Mouse (Mus musculus) c-Kit-positive CD71-negative TER-119-negative erythroid progenitor cells, embryonic 14.5 days (primary cell): ENCODE results near the gene Slc7a11.

ENCODE experiments used
- DNase-seq: peaks from one replicate; pipeline ENCODE4 v3.0.0-alpha.2; 2013; ENCODE audit warnings: low read depth

Gene Slc7a11

GRCm38 (mm10) chr3:50388786-50389185 is 54.6 kb downstream of the Slc7a11 start:
- no peak for DNase-seq

- no peak for DNase-seq
These were observed 55.1 kb downstream of the Slc7a11 start for GRCm38 (mm10) chr3:50388288-50388687.

GRCm38 (mm10) chr3:50387280-50387679 is 56.1 kb downstream of the Slc7a11 start:
- no peak for DNase-seq

DNA sequence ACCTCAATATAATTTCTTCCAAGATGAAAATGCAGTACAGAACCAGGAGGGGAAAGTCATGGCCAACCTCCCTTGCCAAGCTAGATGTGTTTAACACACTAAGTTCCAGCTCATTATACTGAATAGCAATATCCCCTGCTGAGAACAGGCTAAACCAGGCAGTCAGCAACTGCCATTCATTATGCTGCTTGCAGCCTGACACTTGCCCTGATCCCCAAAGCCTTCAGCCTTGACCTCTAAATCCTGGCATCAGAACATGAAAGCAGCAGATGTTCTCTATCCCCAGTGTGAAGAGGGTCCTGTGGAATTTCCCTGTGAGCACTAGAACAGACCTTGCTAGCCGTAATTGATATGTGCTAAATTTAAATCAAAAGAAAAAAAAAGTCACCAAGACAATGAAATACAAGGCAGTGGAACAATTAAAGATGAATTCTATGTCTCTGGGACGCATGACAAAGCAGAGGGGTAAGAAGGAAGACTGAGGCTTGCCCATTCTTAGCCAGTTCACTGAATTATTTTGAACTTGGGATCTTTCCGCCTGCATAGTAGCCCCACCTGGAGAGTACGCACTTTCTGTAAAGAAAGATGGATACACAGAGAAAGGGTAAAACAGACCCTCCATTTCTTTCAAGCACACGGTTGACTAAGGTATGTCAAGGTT is 56.7 kb downstream of the Slc7a11 start:
- DNase-seq, result no peak

- DNase-seq, result no peak
These were observed 57.3 kb downstream of the Slc7a11 start for GRCm38 (mm10) chr3:50386066-50386465.

DNA sequence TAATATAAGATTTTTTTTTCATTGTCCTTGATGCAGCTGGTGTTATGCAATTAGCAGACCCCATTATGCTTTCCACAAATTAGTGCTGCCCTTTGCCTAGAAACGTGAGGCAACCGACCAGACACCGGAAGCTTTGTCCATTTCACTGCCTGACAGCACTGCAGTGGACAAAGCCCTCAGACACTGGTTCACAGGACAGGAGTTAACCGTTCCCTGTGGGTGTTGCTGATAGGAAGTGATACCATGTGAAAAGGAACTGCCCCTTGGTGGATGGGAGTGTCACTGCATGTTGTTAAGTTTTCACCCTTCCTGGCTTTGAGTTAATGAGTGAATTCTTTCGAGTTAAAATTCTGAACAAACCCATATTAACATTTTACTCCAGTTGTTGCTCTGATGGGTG is 60.7 kb downstream of the Slc7a11 start:
- DNase-seq, result no peak

DNA sequence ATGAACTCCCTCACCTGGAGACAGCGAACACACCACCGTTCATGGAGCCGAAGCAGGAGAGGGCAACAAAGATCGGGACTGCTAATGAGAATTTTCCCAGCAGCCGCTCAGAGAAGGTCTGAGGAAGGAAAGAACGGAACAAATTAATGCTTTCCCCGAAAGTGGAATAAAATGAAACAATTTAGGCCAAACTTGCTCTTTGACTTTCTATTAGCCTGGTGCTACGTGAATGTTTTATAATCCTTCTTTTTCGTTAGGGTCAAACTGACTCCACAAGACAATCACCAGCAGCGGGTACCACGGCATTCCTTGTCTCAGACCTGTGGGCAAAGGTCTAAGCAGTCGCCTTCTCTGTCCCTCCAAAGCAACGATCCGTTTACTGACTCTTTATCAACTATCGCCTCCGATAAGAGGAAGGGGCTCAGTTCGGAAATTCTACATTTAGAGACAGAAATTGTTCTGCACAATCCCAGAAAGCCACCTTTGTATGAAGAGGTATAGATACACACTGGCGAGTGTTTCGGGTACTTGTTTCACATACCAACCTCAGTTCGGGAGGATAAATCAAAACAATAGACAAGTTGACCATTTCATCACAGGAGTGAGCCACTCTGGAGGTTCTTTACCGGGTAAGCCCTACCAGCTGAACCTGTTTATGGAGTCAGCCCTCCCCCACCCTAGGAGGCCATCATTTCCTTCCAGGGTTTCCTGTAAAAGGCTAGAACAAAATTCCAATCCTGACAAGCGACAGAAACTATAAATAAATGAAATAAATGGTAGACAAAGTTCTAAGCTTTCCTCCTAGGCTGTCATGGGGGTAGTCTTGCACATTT is 61.3 kb downstream of the Slc7a11 start:
- no peak for DNase-seq

DNA sequence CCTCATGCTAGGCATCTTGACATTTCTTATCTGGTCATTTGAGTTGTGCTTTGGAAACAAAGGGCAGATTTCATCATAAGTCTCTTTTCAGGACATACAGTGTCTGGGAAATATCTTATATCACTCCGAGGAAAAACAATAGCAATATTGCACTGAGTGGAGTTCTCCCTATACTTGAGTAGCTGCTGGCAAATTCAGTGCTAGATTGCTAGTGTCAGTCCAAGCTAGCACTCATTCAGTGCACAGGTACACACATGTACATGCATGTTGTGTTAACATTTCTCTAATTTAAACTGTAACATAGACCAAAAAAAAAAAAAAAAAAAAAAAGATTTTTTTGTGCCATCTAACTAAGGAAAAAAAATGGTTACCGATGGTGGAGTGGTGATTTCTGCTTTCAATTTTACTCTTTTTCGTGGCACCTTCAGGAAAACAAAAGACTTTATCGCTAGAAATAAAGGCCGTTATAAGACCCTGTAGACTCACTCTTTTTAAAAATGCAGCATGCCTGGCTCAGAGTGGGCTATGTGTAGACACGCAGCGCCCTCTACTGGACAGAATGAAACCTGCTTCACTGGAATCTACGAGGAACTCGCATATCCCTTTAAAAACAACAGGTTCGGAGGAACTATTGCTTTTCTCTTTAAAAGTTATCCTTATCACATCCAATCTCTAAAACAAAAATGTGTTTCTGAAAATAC is 62.1 kb downstream of the Slc7a11 start:
- DNase-seq, result peak; percentile 67

GRCm38 (mm10) chr3:50379942-50380341 is 63.5 kb downstream of the Slc7a11 start:
- no peak for DNase-seq

GRCm38 (mm10) chr3:50375477-50375876 is 67.9 kb downstream of the Slc7a11 start:
- no peak for DNase-seq

DNA sequence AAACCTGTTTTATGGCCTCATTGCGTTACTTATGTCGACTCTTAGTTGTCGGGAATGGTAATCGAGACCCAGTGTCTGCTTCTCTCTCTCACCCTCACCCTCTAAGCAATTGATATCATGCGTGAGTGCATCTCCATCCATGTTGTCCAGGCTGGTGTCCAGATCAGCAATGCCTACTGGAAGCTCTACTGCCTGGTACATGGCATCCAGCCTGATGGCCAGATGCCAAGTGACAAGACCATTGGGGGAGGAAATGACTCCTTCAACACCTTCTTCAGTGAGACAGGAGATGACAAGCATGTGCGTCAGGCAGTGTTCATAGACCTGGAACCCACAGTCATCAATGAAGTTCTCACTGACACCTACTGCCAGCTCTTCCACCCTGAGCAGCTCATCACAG is 73.6 kb downstream of the Slc7a11 start:
- no peak for DNase-seq

- DNase-seq, result no peak
These were observed 76.2 kb downstream of the Slc7a11 start for GRCm38 (mm10) chr3:50367175-50367574.

DNA sequence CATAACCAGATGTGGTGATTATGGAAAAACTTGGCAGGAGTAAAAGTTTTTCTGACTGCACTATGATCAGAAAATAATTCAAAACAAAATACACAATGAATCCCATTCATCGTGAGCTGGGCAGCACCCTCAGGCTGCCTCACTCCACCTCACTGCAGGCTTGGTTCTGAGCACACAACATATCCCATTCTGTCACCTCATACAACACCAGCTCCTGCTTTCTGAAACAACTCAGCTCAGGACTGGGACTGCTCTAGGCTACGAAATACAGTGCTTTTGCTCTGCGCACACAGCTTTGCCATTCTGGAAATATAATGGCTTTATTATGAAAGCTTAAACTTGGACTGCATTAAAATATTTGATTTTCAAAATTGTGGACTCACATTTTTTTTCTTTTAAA is 79.8 kb downstream of the Slc7a11 start:
- no peak for DNase-seq

DNA sequence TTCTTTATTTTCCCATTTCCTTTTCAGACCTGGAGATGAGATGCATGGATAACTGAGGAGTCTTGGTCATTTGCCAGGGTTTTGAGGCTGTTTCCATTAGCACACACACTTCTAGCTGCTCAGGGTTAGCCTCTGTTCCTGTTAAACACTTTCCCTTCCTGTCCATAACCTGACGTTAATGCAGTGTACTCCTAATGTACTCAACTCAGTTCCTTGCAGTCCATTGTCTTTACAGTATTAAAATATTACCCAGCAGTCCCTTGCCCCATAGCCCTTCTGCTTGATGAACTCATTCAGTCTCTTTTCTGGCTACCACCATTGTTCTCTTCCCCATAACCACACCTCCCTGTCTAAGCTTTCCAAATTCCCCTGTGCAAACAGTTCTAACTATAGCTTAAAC is 96.3 kb downstream of the Slc7a11 start:
- DNase-seq, result no peak

DNA sequence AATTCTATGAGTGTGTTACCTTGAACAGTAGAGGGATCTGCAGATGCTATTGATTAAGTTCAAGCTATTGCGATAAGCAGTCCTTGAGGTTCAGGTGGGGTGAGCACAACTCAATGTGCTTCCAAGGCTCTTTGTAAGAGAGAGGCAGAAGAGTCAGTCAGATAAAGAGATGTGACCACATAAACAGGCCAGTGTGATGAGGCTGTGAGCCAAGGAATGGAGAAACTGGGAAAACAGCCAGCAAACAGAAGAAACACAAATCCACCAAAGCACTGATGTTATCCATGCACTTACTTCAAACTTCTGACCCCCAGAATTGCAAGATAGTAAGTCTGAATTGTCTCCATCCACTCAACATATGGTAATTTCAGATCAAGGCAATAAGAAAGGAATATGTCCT is 99.0 kb downstream of the Slc7a11 start:
- no peak for DNase-seq

GRCm38 (mm10) chr3:50324524-50324923 is 118.9 kb downstream of the Slc7a11 start:
- DNase-seq, result no peak

- DNase-seq, result no peak
These were observed 119.5 kb downstream of the Slc7a11 start for GRCm38 (mm10) chr3:50323881-50324280.

DNA sequence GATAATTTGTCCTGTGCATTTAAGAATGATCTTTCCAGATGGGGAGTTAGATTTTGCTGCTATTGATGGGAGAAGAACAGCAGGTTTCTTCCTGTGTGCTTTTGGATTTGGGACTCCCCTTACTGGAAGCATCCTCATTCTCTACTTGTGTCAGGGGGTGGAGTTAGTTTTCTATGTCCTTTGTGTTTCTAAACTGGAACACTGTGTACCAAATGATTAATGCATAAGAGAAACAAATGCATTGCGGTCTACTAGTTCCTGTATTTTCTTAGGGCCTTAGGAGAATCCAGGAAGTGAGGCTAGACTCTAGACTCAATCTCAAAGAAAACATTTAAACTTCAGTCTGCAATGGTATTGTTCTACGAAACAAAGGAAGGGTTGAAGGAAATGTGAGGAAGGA is 122.6 kb downstream of the Slc7a11 start:
- no peak for DNase-seq

DNA sequence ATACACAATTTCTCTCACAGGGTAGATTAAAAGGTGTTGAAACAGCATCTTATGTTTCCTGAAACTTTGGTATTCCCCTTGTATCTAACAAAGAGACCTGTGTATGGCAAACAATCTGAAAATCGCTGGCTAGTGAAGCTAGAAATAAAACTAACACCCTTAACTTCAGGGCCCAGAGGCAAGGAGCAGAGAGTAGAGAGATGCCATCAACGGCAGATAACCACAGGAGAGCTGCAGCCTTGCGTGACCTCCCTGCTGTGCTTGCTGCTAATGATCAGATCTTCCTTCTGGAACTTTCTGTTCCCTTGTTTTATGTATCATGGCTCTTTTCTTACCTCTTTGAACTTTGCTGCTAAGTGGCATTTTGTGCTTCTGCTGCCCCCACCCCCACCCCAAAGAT is 125.3 kb downstream of the Slc7a11 start:
- no peak for DNase-seq

DNA sequence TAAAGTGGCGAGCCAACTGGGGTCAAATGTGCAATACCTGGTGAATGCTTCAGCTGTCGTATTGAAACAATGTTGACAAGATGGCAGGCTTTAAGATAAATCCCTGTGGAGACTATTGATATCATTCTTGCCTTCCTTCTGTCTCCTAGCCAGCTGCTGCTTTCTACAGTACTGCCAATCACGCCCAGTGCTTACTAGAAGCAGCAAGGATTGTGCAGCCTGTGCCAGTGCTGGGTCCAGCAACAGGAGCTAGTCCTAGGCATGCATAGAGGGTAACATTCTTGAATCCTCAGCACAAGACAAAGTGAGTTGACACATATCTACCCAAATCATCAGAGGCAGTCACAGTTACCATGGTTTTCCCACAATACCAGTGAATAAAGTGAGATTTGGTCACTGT is 129.6 kb downstream of the Slc7a11 start:
- DNase-seq, result no peak

- DNase-seq, result no peak
These were observed 135.8 kb downstream of the Slc7a11 start for GRCm38 (mm10) chr3:50307339-50308327.

- DNase-seq, result no peak
These were observed 137.1 kb downstream of the Slc7a11 start for GRCm38 (mm10) chr3:50306334-50306733.
